Comparison of ENCODE assay signal across 30 mouse cellular contexts in genomic region chr12:12196627-12197026, GRCm38 (mm10).
DNase-seq lines count a peak whose midpoint lies in the region; ATAC-seq and TF ChIP-seq lines count a peak whose summit lies in the region.
"Had no signal": no experiment of that assay in that cellular context is flagged by ENCODE, and none has a peak within 500 bp of the region (broad histone marks: within the 10 kb centered on the region; RNA-seq: fewer than 3 reads in every experiment).

No protein-coding gene starts in this region.

- no peaks in the 10 kb centered on the region for H3K36me3 ChIP-seq in limb, embryonic 15.5 days
- no peaks in the 10 kb centered on the region for H3K36me3 ChIP-seq in limb, embryonic 10.5 days
- H3K36me3 ChIP-seq: embryonic facial prominence, embryonic 13.5 days; embryonic facial prominence, embryonic 15.5 days; forebrain, embryonic 10.5 days; forebrain, embryonic 12.5 days; G1E had no signal

- WGBS in limb, embryonic 15.5 days, result 61% methylated on average over 3 of the region's 3 CpGs
- 85% methylated on average over 3 of the region's 3 CpGs for WGBS in limb, embryonic 10.5 days

- intact Hi-C loops in gastrocnemius, adult 2 months (cut with DNase I), result no loop called here

- H3K27ac ChIP-seq in gastrocnemius, adult 2 months, result no peak overlapping the region
- peak overlapping the region; percentile 78; the same call in 1 of the 2 replicates for H3K27ac ChIP-seq in layer of hippocampus, adult 2 months
- H3K27ac ChIP-seq in limb, embryonic 15.5 days, result no peak overlapping the region
- no peak overlapping the region for H3K27ac ChIP-seq in limb, embryonic 10.5 days
- H3K27ac ChIP-seq: embryonic facial prominence, embryonic 13.5 days; embryonic facial prominence, embryonic 15.5 days; forebrain, embryonic 10.5 days; forebrain, embryonic 12.5 days had no signal

- no peaks in the 10 kb centered on the region for H3K4me1 ChIP-seq in limb, embryonic 15.5 days
- H3K4me1 ChIP-seq in limb, embryonic 10.5 days, result no peaks in the 10 kb centered on the region
- H3K4me1 ChIP-seq: embryonic facial prominence, embryonic 13.5 days; embryonic facial prominence, embryonic 15.5 days; forebrain, embryonic 10.5 days; forebrain, embryonic 12.5 days had no signal

- H3K9ac ChIP-seq in limb, embryonic 15.5 days, result no peak overlapping the region
- H3K9ac ChIP-seq: embryonic facial prominence, embryonic 13.5 days; embryonic facial prominence, embryonic 15.5 days; forebrain, embryonic 12.5 days had no signal

- no peaks in the 10 kb centered on the region for H3K9me3 ChIP-seq in limb, embryonic 15.5 days
- H3K9me3 ChIP-seq in limb, embryonic 10.5 days (replicated peaks), result no peaks in the 10 kb centered on the region
- H3K9me3 ChIP-seq: embryonic facial prominence, embryonic 13.5 days; embryonic facial prominence, embryonic 15.5 days; forebrain, embryonic 10.5 days; forebrain, embryonic 12.5 days had no signal

- ATAC-seq in frontal cortex, adult (ENCODE audit: low TSS enrichment), result peak; percentile 86
- peak; percentile 72; the same call in 1 of the 2 replicates for ATAC-seq in limb, embryonic 15.5 days (ENCODE audit: insufficient number of reproducible peaks, low FRiP score, low TSS enrichment, low read depth)
- ATAC-seq: activated CD4-positive, CD25-positive, alpha-beta regulatory T cell, adult 4 months; CD4-positive, CD25-positive, alpha-beta regulatory T cell, adult 4 months; forebrain, embryonic 14.5 days; Patski had no signal

- no peak for DNase-seq in frontal cortex, postnatal 14 days (ENCODE audit: low spot score in 2 of 2)
- peak; percentile 13 for DNase-seq in gastrocnemius, postnatal 25 days
- DNase-seq in gastrocnemius, adult 2 months, result no peak
- no peak for DNase-seq in layer of hippocampus, adult 2 months (ENCODE audit: low spot score in 2 of 2)
- DNase-seq in layer of hippocampus, postnatal 10 days (ENCODE audit: low spot score in 2 of 2), result no peak
- DNase-seq in limb, embryonic 10.5 days (ENCODE audit: low spot score), result no peak
- DNase-seq: adrenal gland, adult 8-10 months; adrenal gland, postnatal 14 days; adrenal gland, postnatal 36 days; B cell, adult 2 months; cerebellum, adult 11 months; cerebellum, adult 18-20 months; cerebellum, adult 8-10 months; cerebellum, adult 9-11 months; cerebellum, postnatal 14 days; cerebellum, postnatal 36 days; embryo, embryonic 11 days had no signal

- no peak overlapping the region for H3K4me2 ChIP-seq in limb, embryonic 15.5 days
- H3K4me2 ChIP-seq: embryonic facial prominence, embryonic 13.5 days; embryonic facial prominence, embryonic 15.5 days; forebrain, embryonic 12.5 days had no signal

- H3K27me3 ChIP-seq in limb, embryonic 15.5 days, result no peaks in the 10 kb centered on the region
- H3K27me3 ChIP-seq in limb, embryonic 10.5 days (ENCODE audit: low read depth, poor library complexity, severe bottlenecking), result no peaks in the 10 kb centered on the region
- H3K27me3 ChIP-seq: CH12.LX; embryonic facial prominence, embryonic 13.5 days; embryonic facial prominence, embryonic 15.5 days; forebrain, embryonic 12.5 days had no signal

- no peak for TF ChIP-seq CTCF in gastrocnemius, adult 2 months (IDR thresholded peaks at IDR 0.05)
- no peak for TF ChIP-seq CTCF in layer of hippocampus, adult 2 months (conservative IDR thresholded peaks at IDR 0.05)

- no peak overlapping the region for H3K4me3 ChIP-seq in gastrocnemius, adult 2 months
- no peak overlapping the region for H3K4me3 ChIP-seq in layer of hippocampus, adult 2 months
- no peak overlapping the region for H3K4me3 ChIP-seq in limb, embryonic 15.5 days
- H3K4me3 ChIP-seq in limb, embryonic 10.5 days, result no peak overlapping the region
- H3K4me3 ChIP-seq: embryonic facial prominence, embryonic 13.5 days; embryonic facial prominence, embryonic 15.5 days; erythroblast, embryonic 14.5 days; forebrain, embryonic 10.5 days; forebrain, embryonic 12.5 days had no signal
